Mouse (Mus musculus) CD4-positive helper T cell, adult 2 months (primary cell): Measurements from ENCODE around the gene Alg11.

Experiments
- DNase-seq: peaks from one replicate; pipeline ENCODE4 v3.0.0-alpha.2; 2012; ENCODE audit warnings: low read depth, missing footprints, low spot score

Gene Alg11

GRCm38 (mm10) chr8:22060446-22060889 is at the start of gene Alg11:
TSS of gene Alg11 (plus strand) at chr8:22060721.
- peak; percentile 99 for DNase-seq

DNA sequence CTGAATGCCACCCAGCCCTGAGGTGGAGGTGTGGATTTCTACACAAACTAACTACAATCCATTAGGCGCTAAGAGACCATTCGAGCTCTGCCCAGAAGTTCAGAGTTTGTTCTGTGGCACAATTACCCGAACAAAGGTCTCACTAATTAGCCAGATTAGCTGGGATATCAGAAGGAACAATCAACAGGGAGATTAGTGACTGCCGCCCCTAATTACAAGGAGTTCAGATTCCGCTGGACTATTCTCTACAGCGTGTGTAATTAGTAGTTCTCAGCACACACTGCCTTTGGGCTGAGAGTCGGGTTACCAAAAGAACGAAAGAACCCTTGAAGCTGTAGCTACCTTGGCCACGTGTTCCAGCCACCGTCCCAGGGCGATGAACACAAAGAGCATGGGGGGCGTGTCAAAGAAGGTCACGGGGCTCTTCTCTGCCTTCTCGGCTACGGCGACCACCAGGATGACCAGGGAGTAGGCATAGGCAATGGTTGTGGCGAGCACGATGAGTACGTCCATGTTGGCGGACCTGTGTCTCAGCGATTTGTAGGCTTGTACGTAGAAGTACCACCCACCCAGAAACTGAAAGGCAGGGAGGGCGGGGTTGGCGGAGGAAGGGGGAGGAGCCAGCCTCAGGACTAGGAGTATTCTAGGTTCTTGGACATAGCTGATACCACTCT is 47.4 kb upstream of the Alg11 start:
- no peak for DNase-seq

GRCm38 (mm10) chr8:22017731-22018130 is 42.8 kb upstream of the Alg11 start:
- DNase-seq: no peak

DNA sequence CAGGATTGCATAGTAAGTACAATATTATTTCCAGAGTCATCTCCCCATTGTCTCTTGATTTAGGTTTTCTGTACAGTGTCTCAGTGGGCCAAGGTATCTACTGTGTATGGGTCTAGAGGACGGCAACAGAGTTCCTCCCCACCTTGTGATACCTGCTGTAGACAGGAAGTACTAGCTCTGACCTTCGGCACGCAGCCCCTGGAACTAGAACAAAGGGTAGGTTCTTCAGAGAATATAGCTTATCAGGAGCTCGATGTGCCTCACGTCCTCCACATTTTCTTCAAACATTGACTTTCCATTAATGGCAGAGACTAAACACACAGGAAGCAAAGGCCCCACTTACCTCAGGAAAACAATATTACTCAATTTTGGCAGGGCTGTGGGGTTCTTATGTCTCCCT is 41.0 kb upstream of the Alg11 start:
- no peak for DNase-seq

DNA sequence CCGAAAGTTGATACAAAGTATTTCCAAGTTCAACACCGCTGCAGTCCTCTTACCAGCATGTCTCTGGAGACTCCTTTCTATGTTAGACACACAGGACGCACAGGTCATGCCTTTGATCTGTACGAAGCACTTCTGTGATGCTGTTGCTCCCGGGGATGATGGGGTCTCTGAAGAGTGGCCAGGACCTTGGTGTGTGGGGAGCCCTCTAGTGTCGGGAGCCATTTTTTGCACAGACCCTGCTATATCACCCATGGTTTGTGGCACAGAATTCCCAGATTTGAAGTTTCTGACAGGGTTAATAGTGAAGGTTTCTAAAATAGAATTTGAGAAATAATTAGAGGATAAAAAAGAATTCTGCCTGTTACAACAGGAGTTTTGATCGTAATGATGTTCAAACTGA is 38.3 kb upstream of the Alg11 start:
- DNase-seq: no peak

GRCm38 (mm10) chr8:22025241-22025640 is 35.3 kb upstream of the Alg11 start:
- DNase-seq: no peak

- DNase-seq: no peak
Observed at GRCm38 (mm10) chr8:22028973-22029372, 31.5 kb upstream of the Alg11 start.

- no peak for DNase-seq
Observed at GRCm38 (mm10) chr8:22030990-22031389, 29.5 kb upstream of the Alg11 start.

GRCm38 (mm10) chr8:22036137-22036536 is 24.4 kb upstream of the Alg11 start:
- DNase-seq: no peak

- DNase-seq: no peak
Observed at GRCm38 (mm10) chr8:22037022-22037421, 23.5 kb upstream of the Alg11 start.

GRCm38 (mm10) chr8:22039468-22040152 is 20.9 kb upstream of the Alg11 start:
- DNase-seq: no peak

- no peak for DNase-seq
Observed at GRCm38 (mm10) chr8:22040153-22040509, 20.4 kb upstream of the Alg11 start.

GRCm38 (mm10) chr8:22042515-22042914 is 18.0 kb upstream of the Alg11 start:
- no peak for DNase-seq

- no peak for DNase-seq
Observed at GRCm38 (mm10) chr8:22043706-22044105, 16.8 kb upstream of the Alg11 start.

DNA sequence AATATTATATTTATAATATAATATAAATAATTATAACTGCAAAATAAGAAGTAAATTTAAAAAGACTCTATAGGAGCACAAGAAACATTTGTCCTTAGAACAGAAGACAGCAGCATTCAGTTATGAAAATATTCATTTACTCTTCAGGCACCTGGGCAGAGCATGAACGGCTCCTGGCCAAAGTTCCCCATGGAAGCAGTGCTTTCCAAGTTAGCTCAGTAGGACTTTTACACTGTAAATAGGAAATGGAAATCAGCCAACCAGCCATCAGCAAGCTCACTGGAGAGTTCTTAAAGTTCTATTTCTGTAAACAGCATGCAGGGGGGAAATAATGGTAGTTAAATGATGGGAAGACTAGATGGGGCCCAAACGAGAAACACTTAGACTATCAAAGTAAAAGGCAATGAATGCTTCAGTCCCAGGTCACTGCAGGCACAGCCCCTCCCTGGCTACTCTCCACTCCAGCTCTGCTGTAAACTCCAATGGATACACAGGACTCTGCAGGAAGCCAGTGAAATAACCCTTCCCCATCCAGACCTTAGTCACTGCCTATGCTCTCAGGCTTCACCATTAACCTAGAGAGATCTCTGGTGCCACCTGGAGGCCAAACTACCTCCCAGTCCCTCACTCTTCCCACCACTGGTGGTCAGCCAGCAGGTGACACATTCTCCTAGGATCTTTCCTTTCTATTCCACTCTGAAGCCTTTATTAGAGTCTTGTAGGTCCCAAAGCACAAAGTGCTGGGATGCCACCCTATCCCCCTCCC is 12.6 kb upstream of the Alg11 start:
- DNase-seq: peak; percentile 16

DNA sequence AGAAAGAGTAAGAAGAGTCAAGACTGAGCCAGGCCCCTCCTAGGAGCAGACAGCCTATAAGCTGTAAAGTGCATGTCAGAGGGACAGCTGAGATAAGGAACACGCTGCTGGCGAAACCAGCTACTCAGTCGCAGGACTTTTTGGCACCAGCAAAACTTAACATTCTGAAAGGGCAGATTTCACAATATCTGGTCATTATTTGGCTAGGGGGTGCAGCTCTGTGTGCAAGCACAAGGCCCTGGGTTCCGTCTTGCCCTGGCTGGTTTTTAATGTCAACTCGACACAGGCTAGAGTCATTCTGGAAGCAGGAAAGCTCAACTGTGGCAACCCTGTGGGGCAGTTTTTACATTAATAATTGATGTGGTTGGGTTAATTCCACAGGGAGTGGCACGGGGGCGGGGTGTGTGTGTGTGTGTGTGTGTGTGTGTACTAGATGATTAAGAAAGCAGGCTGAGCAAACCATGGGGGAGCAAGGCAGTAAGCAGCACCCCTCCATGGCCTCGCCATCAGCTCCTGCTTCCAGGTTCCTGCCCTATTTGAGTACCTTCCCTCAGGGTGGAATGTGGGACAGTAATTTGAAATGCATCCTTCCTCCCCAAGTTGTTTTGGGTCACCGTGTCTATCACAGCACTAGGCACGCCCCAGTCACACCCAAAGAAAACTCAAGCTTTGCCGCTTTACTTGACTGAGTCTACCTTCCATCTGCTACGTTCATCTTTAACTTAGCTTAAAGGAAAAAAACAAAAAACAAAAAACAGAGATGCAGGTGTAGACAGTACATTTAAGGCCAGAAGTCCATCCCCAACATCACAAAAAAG is 5.6 kb upstream of the Alg11 start:
- DNase-seq: no peak

GRCm38 (mm10) chr8:22055492-22055877 is 5.0 kb upstream of the Alg11 start:
- DNase-seq: no peak

- no peak for DNase-seq
Observed at GRCm38 (mm10) chr8:22056850-22057249, 3.7 kb upstream of the Alg11 start.

DNA sequence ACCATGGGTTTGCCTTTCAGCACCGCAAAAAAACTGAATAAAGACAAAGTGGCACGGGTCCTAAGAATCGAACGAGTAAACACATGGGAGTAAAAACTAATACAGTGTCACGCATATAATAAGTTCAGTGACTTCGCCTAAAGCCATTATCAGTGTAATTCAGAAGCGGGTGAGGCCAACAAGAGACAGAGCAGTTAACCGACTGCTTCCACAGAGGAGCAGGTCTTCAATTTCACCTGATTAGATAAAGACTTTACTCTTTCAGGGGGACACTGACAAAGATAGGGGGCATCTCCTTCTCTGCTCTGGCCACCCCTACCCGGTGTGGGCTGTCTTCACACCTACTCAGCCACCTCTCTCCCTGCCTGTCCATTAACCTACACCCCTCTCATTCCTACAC is 2.2 kb upstream of the Alg11 start:
- DNase-seq: no peak

GRCm38 (mm10) chr8:22059153-22059738 is 1.3 kb upstream of the Alg11 start:
- no peak for DNase-seq

- DNase-seq: peak; percentile 64
Observed at GRCm38 (mm10) chr8:22059821-22060445, 588 bp upstream of the Alg11 start, which contains the start of gene Atp7b. TSS of gene Atp7b (minus strand) at chr8:22060305.
